Mouse (Mus musculus) cortical plate, adult 2 months (tissue): Measurements from ENCODE around the gene Camk1d.

ENCODE experiments used
- CTCF ChIP-seq: fragments of 200-500 bp; IDR thresholded peaks from 2 replicates; pipeline ENCODE4 v1.5.1; 2011; ENCODE audit warnings: mild to moderate bottlenecking, control low read depth, low read length; ENCODE audit not compliant: insufficient read depth; ENCODE audit errors: extremely low read depth
- POLR2A ChIP-seq: fragments of 200-500 bp; IDR thresholded peaks from 2 replicates; pipeline ENCODE4 v1.6.1; 2011; ENCODE audit warnings: mild to moderate bottlenecking, low read length, control low read depth; ENCODE audit not compliant: insufficient read depth; ENCODE audit errors: extremely low read depth

- TF ChIP-seq CTCF (no peak), POLR2A (no peak)
Measured at GRCm38 (mm10) chr2:5589163-5589562, 125.2 kb downstream of the Camk1d start.
